Mouse (Mus musculus): ENCODE results near the gene Lfng. TPM values are rescaled to one million over a fixed set of nuclear protein-coding genes. Genes with fewer than 3 reads are reported as not detected.

The Lfng gene
- polyA plus RNA-seq, 1 experiment from 2014 or later, result 11.4 TPM

DNA sequence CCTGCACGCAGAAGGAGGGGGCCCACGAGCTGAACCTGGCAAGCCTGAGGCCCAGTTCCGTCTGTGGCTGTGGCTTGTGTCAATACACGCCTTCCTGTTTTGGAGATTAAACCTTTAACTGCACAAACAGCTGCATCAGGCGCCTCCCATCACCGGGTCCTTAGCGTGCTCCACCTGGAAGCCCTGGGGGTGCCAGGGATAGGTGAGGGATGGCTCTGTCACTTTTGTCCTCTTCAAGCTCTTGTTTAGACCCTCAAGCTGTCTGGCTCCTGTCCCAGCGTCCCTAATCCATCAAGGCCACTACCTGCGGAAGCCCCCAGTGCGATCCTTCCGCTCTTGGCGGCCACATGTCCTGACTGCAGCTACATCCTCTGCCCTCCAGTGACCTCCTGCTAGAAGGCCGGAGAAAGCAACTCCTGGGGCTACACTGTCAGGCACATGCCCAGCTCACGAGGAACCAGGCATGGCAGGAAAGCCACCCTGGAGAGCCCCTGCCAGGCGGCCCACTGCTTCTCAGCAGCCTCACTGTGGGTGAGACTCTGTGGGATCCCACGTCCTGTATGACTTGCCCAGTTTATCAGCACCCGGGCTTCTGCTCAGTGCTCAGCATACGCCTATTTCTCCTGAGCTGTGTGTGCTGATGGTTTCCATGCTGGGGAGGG is 10.1 kb upstream of the Lfng start:
- 39% methylated on average over 18 of the region's 18 CpGs for WGBS

DNA sequence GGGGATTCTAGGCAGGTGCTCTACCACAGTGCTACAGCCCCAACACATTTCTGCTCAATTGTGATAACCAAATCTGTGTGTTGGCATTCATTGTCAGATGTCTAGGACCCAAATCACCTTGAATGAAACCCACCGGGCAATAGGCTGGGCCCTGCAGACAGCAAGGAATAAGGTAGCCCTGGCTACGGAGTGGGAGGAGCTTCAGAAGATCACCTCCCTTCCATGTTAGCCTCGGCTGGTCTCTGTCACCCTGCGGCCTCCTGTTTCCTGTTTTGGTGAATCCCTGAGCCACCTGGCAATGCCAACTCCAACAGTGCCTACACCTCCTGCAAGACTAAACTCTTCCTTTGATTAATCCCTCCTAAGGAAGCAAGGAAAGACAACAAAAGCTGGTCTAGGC is 9.3 kb upstream of the Lfng start:
- no peaks in the 10 kb centered on the region for H3K9me3 ChIP-seq (ENCODE audit: control insufficient read depth, low read length)
- peaks cover 3% of the 10 kb centered on the region; the same call in 1 of the 2 replicates for H3K4me1 ChIP-seq (replicated peaks; ENCODE audit: control insufficient read depth, insufficient read depth)
- no peak overlapping the region for H3K4me2 ChIP-seq (replicated peaks; ENCODE audit: low read depth)
- H3K36me3 ChIP-seq (ENCODE audit: control insufficient read depth, insufficient read depth, low read length), result no peaks in the 10 kb centered on the region
- TF ChIP-seq EP300 (optimal IDR thresholded peaks at IDR 0.05) (no peak), CTCF (IDR thresholded peaks at IDR 0.05; ENCODE audit: low read depth) (no peak)
- no peak overlapping the region for H3K4me3 ChIP-seq (ENCODE audit: low read depth, low read length)
- no peak overlapping the region for H3K27ac ChIP-seq (replicated peaks)
- no peaks in the 10 kb centered on the region for H3K27me3 ChIP-seq (ENCODE audit: control insufficient read depth, insufficient read depth, low read length)
- no peak for DNase-seq (ENCODE audit: low spot score)
- no peak overlapping the region for H3K9ac ChIP-seq (ENCODE audit: low read length)
- 81% methylated on average over 4 of the region's 4 CpGs for WGBS
- ATAC-seq (ENCODE audit: low FRiP score, low TSS enrichment), result no peak

More for the DNA sequence above, 10.1 kb upstream of the Lfng start:
- Histone ChIP-seq H3K27ac (replicated peaks) (peak overlapping the region; percentile 58; the same call in 1 of the 2 replicates), H3K4me1 (replicated peaks; ENCODE audit: control insufficient read depth, insufficient read depth) (peaks cover 3% of the 10 kb centered on the region; the same call in 1 of the 2 replicates), H3K4me2 (replicated peaks; ENCODE audit: low read depth) (no peak overlapping the region; the same call in 1 of the 2 replicates), H3K9ac (ENCODE audit: low read length) (0 out of 2 replicates have a peak overlapping the region, but pooled peaks have one; percentile 13), H3K36me3 (ENCODE audit: control insufficient read depth, insufficient read depth, low read length) (no peaks in the 10 kb centered on the region), H3K27me3 (ENCODE audit: control insufficient read depth, insufficient read depth, low read length) (no peaks in the 10 kb centered on the region), H3K4me3 (ENCODE audit: low read depth, low read length) (no peak overlapping the region), H3K9me3 (ENCODE audit: control insufficient read depth, low read length) (no peaks in the 10 kb centered on the region)
- no peak for TF ChIP-seq CTCF (IDR thresholded peaks at IDR 0.05; ENCODE audit: low read depth)
- TF ChIP-seq EP300 (optimal IDR thresholded peaks at IDR 0.05), result no peak
- DNase-seq (ENCODE audit: low spot score) (peak; percentile 77), ATAC-seq (ENCODE audit: low FRiP score, low TSS enrichment) (peak; percentile 82)

DNA sequence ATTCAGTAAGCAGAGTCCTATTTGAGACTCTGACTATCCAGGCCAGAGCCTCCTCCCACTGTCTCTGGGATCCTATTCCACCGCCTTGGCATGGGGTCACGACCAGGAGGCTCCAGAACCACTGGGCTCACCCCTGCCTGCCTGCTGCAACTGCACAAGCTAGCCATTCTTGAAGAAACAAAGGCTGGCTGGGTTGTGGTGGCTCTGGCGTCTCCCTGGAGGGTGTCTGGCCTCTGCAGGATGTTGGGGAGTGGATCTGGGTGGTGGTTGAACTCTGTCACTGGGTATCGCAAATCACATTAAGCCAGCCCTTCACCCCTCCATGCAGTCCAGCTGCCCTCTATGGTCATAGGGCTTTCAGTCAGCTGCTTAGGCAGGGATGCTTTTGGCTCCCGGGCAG is 7.2 kb upstream of the Lfng start:
- Histone ChIP-seq H3K27ac (replicated peaks) (no peak overlapping the region), H3K9me3 (ENCODE audit: control insufficient read depth, low read length) (no peaks in the 10 kb centered on the region), H3K36me3 (ENCODE audit: control insufficient read depth, insufficient read depth, low read length) (no peaks in the 10 kb centered on the region), H3K27me3 (ENCODE audit: control insufficient read depth, insufficient read depth, low read length) (no peaks in the 10 kb centered on the region), H3K4me2 (replicated peaks; ENCODE audit: low read depth) (no peak overlapping the region), H3K9ac (ENCODE audit: low read length) (no peak overlapping the region), H3K4me3 (ENCODE audit: low read depth, low read length) (no peak overlapping the region), H3K4me1 (replicated peaks; ENCODE audit: control insufficient read depth, insufficient read depth) (peaks cover 3% of the 10 kb centered on the region; the same call in 1 of the 2 replicates)
- DNase-seq (ENCODE audit: low spot score), result no peak
- TF ChIP-seq CTCF (IDR thresholded peaks at IDR 0.05; ENCODE audit: low read depth), result no peak
- no peak for TF ChIP-seq EP300 (optimal IDR thresholded peaks at IDR 0.05)
- 60% methylated on average over 5 of the region's 5 CpGs for WGBS
- ATAC-seq (ENCODE audit: low FRiP score, low TSS enrichment), result no peak

DNA sequence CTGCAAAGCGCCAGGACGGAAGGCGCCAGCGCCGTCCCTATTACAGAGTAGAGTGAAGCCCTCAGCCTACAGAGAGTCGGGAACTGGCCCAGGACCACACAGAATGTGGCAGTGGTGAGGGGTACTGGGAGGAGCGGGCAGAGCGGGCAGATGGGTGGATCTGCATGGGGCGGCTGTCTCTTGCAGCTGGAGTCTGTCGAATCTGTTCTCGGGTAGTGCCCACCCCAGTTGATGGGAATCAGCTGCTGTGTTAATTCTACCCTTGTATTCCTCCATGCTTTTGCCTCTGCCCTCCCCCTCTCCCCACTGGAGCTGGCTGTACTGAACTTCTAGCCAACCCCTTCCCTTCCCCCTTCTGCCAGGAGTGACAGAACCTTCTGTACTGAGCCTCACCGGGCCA is 5.4 kb upstream of the Lfng start:
- no peaks in the 10 kb centered on the region for H3K9me3 ChIP-seq (ENCODE audit: control insufficient read depth, low read length)
- H3K36me3 ChIP-seq (ENCODE audit: control insufficient read depth, insufficient read depth, low read length), result no peaks in the 10 kb centered on the region
- DNase-seq (ENCODE audit: low spot score) (no peak), ATAC-seq (ENCODE audit: low FRiP score, low TSS enrichment) (no peak)
- H3K27ac ChIP-seq (replicated peaks), result no peak overlapping the region
- H3K4me3 ChIP-seq (ENCODE audit: low read depth, low read length), result no peak overlapping the region
- TF ChIP-seq CTCF (IDR thresholded peaks at IDR 0.05; ENCODE audit: low read depth) (no peak), EP300 (optimal IDR thresholded peaks at IDR 0.05) (no peak)
- 72% methylated on average over 12 of the region's 12 CpGs for WGBS
- H3K4me2 ChIP-seq (replicated peaks; ENCODE audit: low read depth), result no peak overlapping the region
- H3K4me1 ChIP-seq (replicated peaks; ENCODE audit: control insufficient read depth, insufficient read depth), result peaks cover 3% of the 10 kb centered on the region; the same call in 1 of the 2 replicates
- no peaks in the 10 kb centered on the region for H3K27me3 ChIP-seq (ENCODE audit: control insufficient read depth, insufficient read depth, low read length)
- H3K9ac ChIP-seq (ENCODE audit: low read length), result no peak overlapping the region

DNA sequence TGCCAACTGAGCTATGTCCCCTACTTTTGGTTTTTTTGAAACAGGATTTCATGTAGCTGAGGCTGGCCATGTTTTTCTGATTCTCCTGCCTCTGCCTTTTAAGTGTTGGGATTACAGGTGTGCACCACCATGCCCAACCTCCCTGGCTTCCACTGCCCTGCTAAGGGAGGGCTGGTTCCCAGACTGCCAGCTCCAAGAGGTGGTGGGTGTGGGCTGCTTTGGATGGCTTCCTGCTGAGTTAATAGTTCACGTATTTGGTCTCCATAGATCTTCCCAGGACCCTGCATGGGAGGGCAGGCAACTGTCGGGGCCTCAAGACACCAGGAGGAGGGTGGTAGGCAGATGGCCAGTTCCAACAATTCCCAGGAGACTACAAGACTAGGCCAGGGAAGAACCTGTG is 4.6 kb upstream of the Lfng start:
- 54% methylated on average over 2 of the region's 2 CpGs for WGBS
- Histone ChIP-seq H3K9ac (ENCODE audit: low read length) (no peak overlapping the region), H3K27ac (replicated peaks) (no peak overlapping the region), H3K9me3 (ENCODE audit: control insufficient read depth, low read length) (no peaks in the 10 kb centered on the region), H3K4me3 (ENCODE audit: low read depth, low read length) (no peak overlapping the region), H3K4me2 (replicated peaks; ENCODE audit: low read depth) (no peak overlapping the region), H3K27me3 (ENCODE audit: control insufficient read depth, insufficient read depth, low read length) (no peaks in the 10 kb centered on the region), H3K4me1 (replicated peaks; ENCODE audit: control insufficient read depth, insufficient read depth) (0 out of 2 replicates have a peak, but pooled peaks cover 2% of the 10 kb centered on the region), H3K36me3 (ENCODE audit: control insufficient read depth, insufficient read depth, low read length) (no peaks in the 10 kb centered on the region)
- TF ChIP-seq CTCF (IDR thresholded peaks at IDR 0.05; ENCODE audit: low read depth) (no peak), EP300 (optimal IDR thresholded peaks at IDR 0.05) (no peak)
- ATAC-seq (ENCODE audit: low FRiP score, low TSS enrichment), result no peak
- DNase-seq (ENCODE audit: low spot score), result no peak

DNA sequence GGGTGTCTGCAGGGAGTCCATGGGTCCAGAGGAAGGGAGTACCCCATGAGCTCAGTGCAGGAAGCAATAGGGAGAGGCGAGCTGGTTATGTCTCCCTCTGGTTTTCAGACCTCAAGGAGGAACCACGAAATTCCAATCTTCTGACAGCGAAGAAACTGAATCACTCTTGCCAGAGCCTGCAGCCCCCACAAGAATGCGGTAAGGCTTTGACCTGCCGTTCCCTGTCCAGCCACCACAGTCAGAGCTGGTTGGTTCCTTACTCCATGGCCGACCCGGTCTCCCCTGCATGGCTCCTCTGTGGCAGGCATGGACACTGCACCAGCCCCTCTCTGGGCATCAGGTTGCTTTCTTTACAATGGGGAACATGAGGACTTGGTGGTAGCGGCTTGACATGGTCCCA is 2.7 kb upstream of the Lfng start:
- Histone ChIP-seq H3K4me2 (replicated peaks; ENCODE audit: low read depth) (no peak overlapping the region), H3K36me3 (ENCODE audit: control insufficient read depth, insufficient read depth, low read length) (no peaks in the 10 kb centered on the region), H3K4me3 (ENCODE audit: low read depth, low read length) (no peak overlapping the region), H3K9ac (ENCODE audit: low read length) (no peak overlapping the region), H3K4me1 (replicated peaks; ENCODE audit: control insufficient read depth, insufficient read depth) (peaks cover 6% of the 10 kb centered on the region), H3K9me3 (ENCODE audit: control insufficient read depth, low read length) (no peaks in the 10 kb centered on the region), H3K27me3 (ENCODE audit: control insufficient read depth, insufficient read depth, low read length) (no peaks in the 10 kb centered on the region), H3K27ac (replicated peaks) (no peak overlapping the region)
- WGBS, result 52% methylated on average over 8 of the region's 8 CpGs
- ATAC-seq (ENCODE audit: low FRiP score, low TSS enrichment) (no peak), DNase-seq (ENCODE audit: low spot score) (no peak)
- 0 out of 2 replicates have a peak, but pooled peaks have one; percentile 18 for TF ChIP-seq CTCF (IDR thresholded peaks at IDR 0.05; ENCODE audit: low read depth)
- TF ChIP-seq EP300 (optimal IDR thresholded peaks at IDR 0.05), result no peak
